Mouse (Mus musculus) limb, embryonic 10.5 days (tissue): ENCODE data around the gene Thumpd3. TPM values are rescaled to one million over a fixed set of nuclear protein-coding genes. Genes with fewer than 3 reads are reported as not detected.

ENCODE experiments used
- DNase-seq: peaks from one replicate; pipeline ENCODE4 v3.0.0-alpha.2; 2017; ENCODE audit warnings: low spot score
- H3K27ac ChIP-seq: fragments of 300-500 bp; sonication (generic); 2 replicates; pipeline ENCODE4 v1.5.1; 2016; ENCODE audit warnings: mild to moderate bottlenecking
- H3K27me3 ChIP-seq: fragments of 300-500 bp; sonication (generic); 2 replicates; pipeline ENCODE4 v1.6.1; 2016; ENCODE audit warnings: low read depth, mild to moderate bottlenecking; ENCODE audit not compliant: poor library complexity, severe bottlenecking
- H3K36me3 ChIP-seq: fragments of 300-500 bp; sonication (generic); 2 replicates; pipeline ENCODE4 v1.6.1; 2016; ENCODE audit warnings: mild to moderate bottlenecking, moderate library complexity
- H3K4me1 ChIP-seq: fragments of 300-500 bp; sonication (generic); 2 replicates; pipeline ENCODE4 v1.6.1; 2016
- H3K4me3 ChIP-seq: fragments of 300-500 bp; sonication (generic); 2 replicates; pipeline ENCODE4 v1.5.1; 2016; ENCODE audit warnings: mild to moderate bottlenecking, moderate library complexity
- H3K9me3 ChIP-seq: fragments of 300-500 bp; sonication (generic); replicated peaks from 2 replicates; pipeline ENCODE4 v1.6.1; 2016; ENCODE audit warnings: mild to moderate bottlenecking
- WGBS: fragments of 180-500 bp; shearing (Covaris S2); methylation state at CpG from one replicate; pipeline ENCODE4 v1.1.7; 2016; 5-methylcytosine and 5-hydroxymethylcytosine counted together
- polyA plus RNA-seq: library from polyadenylated mRNA; unstranded; fragments of >200 nt; fragmentation: Nextera tagmentation; extraction: Ambion mirVana; gene quantifications from 2 replicates; pipeline ENCODE4 v1.2.1, GENCODE M21; 2016

Thumpd3 gene
- polyA plus RNA-seq: 59.5 and 66.5 TPM in 2 replicates

GRCm38 (mm10) chr6:113046041-113046975 lies at the start of gene Thumpd3:
Gene Thumpd3 (plus strand): TSS chr6:113046225.
- 1% methylated on average over 59 of the region's 59 CpGs for WGBS
- peak within 1 kb of the TSS; percentile 86 for H3K4me3 ChIP-seq
- DNase-seq: peak; percentile 100
- no peaks in the 10 kb centered on the region for H3K27me3 ChIP-seq
- H3K9me3 ChIP-seq: no peaks in the 10 kb centered on the region
- H3K4me1 ChIP-seq: peaks cover 18% of the 10 kb centered on the region
- peaks cover 27% of the 10 kb centered on the region for H3K36me3 ChIP-seq
- H3K27ac ChIP-seq: peak within 1 kb of the TSS; percentile 89

- Histone ChIP-seq H3K4me1 (no peaks in the 10 kb centered on the region), H3K4me3 (no peak overlapping the region), H3K27me3 (no peaks in the 10 kb centered on the region), H3K9me3 (no peaks in the 10 kb centered on the region), H3K27ac (no peak overlapping the region), H3K36me3 (no peaks in the 10 kb centered on the region)
- no peak for DNase-seq
- WGBS: 51% methylated on average over 2 of the region's 2 CpGs
Observed at GRCm38 (mm10) chr6:112999199-112999598, 46.8 kb upstream of the Thumpd3 start.

- H3K9me3 ChIP-seq: no peaks in the 10 kb centered on the region
- peak; percentile 85 for DNase-seq
- no peaks in the 10 kb centered on the region for H3K27me3 ChIP-seq
- WGBS: 43% methylated on average over 11 of the region's 11 CpGs
- H3K4me1 ChIP-seq: no peaks in the 10 kb centered on the region
- no peak overlapping the region for H3K4me3 ChIP-seq
- peak overlapping the region; percentile 47; the same call in 1 of the 2 replicates for H3K27ac ChIP-seq
- no peaks in the 10 kb centered on the region for H3K36me3 ChIP-seq
Observed at GRCm38 (mm10) chr6:113000666-113001287, 45.2 kb upstream of the Thumpd3 start.

GRCm38 (mm10) chr6:113001719-113002118 lies 44.3 kb upstream of the Thumpd3 start:
- H3K27me3 ChIP-seq: no peaks in the 10 kb centered on the region
- H3K4me3 ChIP-seq: no peak overlapping the region
- H3K4me1 ChIP-seq: no peaks in the 10 kb centered on the region
- 78% methylated on average over 12 of the region's 12 CpGs for WGBS
- no peak overlapping the region for H3K27ac ChIP-seq
- H3K36me3 ChIP-seq: no peaks in the 10 kb centered on the region
- H3K9me3 ChIP-seq: no peaks in the 10 kb centered on the region
- no peak for DNase-seq

GRCm38 (mm10) chr6:113003313-113004111 lies 42.5 kb upstream of the Thumpd3 start:
- Histone ChIP-seq H3K36me3 (no peaks in the 10 kb centered on the region), H3K27ac (no peak overlapping the region), H3K4me3 (no peak overlapping the region), H3K4me1 (no peaks in the 10 kb centered on the region), H3K9me3 (no peaks in the 10 kb centered on the region), H3K27me3 (no peaks in the 10 kb centered on the region)
- 92% methylated on average over 10 of the region's 10 CpGs for WGBS
- DNase-seq: no peak

GRCm38 (mm10) chr6:113006833-113007232 lies 39.2 kb upstream of the Thumpd3 start:
- Histone ChIP-seq H3K27me3 (no peaks in the 10 kb centered on the region), H3K27ac (no peak overlapping the region), H3K4me3 (no peak overlapping the region), H3K4me1 (no peaks in the 10 kb centered on the region), H3K36me3 (no peaks in the 10 kb centered on the region), H3K9me3 (no peaks in the 10 kb centered on the region)
- no peak for DNase-seq
- WGBS: 70% methylated on average over 2 of the region's 2 CpGs

- 84% methylated on average over 2 of the region's 2 CpGs for WGBS
- H3K27ac ChIP-seq: no peak overlapping the region
Observed at GRCm38 (mm10) chr6:113011886-113012285, 34.1 kb upstream of the Thumpd3 start.

GRCm38 (mm10) chr6:113012495-113012941 lies 33.5 kb upstream of the Thumpd3 start:
- no peaks in the 10 kb centered on the region for H3K27me3 ChIP-seq
- no peak overlapping the region for H3K4me3 ChIP-seq
- H3K9me3 ChIP-seq: no peaks in the 10 kb centered on the region
- H3K4me1 ChIP-seq: peaks cover 13% of the 10 kb centered on the region
- no peak for DNase-seq
- no peaks in the 10 kb centered on the region for H3K36me3 ChIP-seq
- 60% methylated on average over 6 of the region's 6 CpGs for WGBS
- H3K27ac ChIP-seq: peak overlapping the region; percentile 68; the same call in 1 of the 2 replicates

More at GRCm38 (mm10) chr6:113011886-113012285, 34.1 kb upstream of the Thumpd3 start:
- DNase-seq: no peak
- Histone ChIP-seq H3K4me1 (peaks cover 7% of the 10 kb centered on the region; the same call in 1 of the 2 replicates), H3K36me3 (no peaks in the 10 kb centered on the region), H3K27me3 (no peaks in the 10 kb centered on the region), H3K4me3 (no peak overlapping the region), H3K9me3 (no peaks in the 10 kb centered on the region)

GRCm38 (mm10) chr6:113013550-113013949 lies 32.5 kb upstream of the Thumpd3 start:
- Histone ChIP-seq H3K27ac (peak overlapping the region; percentile 34; the same call in 1 of the 2 replicates), H3K27me3 (no peaks in the 10 kb centered on the region), H3K36me3 (no peaks in the 10 kb centered on the region), H3K4me1 (peaks cover 22% of the 10 kb centered on the region), H3K9me3 (no peaks in the 10 kb centered on the region), H3K4me3 (no peak overlapping the region)
- 85% methylated on average over 4 of the region's 4 CpGs for WGBS
- no peak for DNase-seq

- H3K27ac ChIP-seq: no peak overlapping the region
- WGBS: 58% methylated on average over 12 of the region's 12 CpGs
- H3K4me1 ChIP-seq: peaks cover 22% of the 10 kb centered on the region
- H3K4me3 ChIP-seq: no peak overlapping the region
- no peak for DNase-seq
- no peaks in the 10 kb centered on the region for H3K9me3 ChIP-seq
- H3K27me3 ChIP-seq: no peaks in the 10 kb centered on the region
- no peaks in the 10 kb centered on the region for H3K36me3 ChIP-seq
Observed at GRCm38 (mm10) chr6:113017500-113018047, 28.5 kb upstream of the Thumpd3 start.

GRCm38 (mm10) chr6:113018139-113018538 lies 27.9 kb upstream of the Thumpd3 start:
- no peaks in the 10 kb centered on the region for H3K27me3 ChIP-seq
- no peaks in the 10 kb centered on the region for H3K9me3 ChIP-seq
- H3K4me3 ChIP-seq: no peak overlapping the region
- peaks cover 20% of the 10 kb centered on the region for H3K4me1 ChIP-seq
- WGBS: 43% methylated on average over 6 of the region's 6 CpGs
- DNase-seq: no peak
- no peaks in the 10 kb centered on the region for H3K36me3 ChIP-seq
- H3K27ac ChIP-seq: 0 out of 2 replicates have a peak overlapping the region, but pooled peaks have one; percentile 17

- Histone ChIP-seq H3K9me3 (no peaks in the 10 kb centered on the region), H3K27ac (no peak overlapping the region), H3K27me3 (no peaks in the 10 kb centered on the region), H3K4me1 (peaks cover 3% of the 10 kb centered on the region; the same call in 1 of the 2 replicates), H3K4me3 (no peak overlapping the region), H3K36me3 (no peaks in the 10 kb centered on the region)
- 65% methylated on average over 8 of the region's 8 CpGs for WGBS
- DNase-seq: no peak
Observed at GRCm38 (mm10) chr6:113024866-113025265, 21.2 kb upstream of the Thumpd3 start.
